Mouse (Mus musculus): Measurements from ENCODE around the gene Gpx4.

Gene Gpx4

GRCm38 (mm10) chr10:80076386-80076785 lies 29.4 kb downstream of the Gpx4 start:
- no peak for DNase-seq

GRCm38 (mm10) chr10:80077312-80077711 lies 30.3 kb downstream of the Gpx4 start:
- no peak for DNase-seq

DNA sequence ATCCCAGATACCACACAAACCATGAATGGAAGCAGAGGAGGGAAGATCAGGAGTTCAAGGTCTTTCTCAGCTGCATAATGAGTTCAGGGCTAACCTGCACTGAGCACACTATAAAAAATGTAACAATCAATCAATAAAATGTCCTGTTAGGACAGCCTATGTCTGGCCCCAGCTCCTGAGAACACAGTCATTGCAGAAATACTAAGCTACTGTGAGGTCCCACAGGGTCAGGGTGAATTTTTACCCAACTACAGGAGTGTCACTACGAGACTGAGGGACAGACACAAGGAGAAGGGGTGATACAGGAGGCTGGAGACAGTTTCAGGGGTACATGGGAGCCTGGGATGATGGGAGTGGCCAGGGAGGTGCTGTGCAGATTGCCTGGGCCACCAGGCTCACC lies 31.4 kb downstream of the Gpx4 start:
- DNase-seq = no peak

DNA sequence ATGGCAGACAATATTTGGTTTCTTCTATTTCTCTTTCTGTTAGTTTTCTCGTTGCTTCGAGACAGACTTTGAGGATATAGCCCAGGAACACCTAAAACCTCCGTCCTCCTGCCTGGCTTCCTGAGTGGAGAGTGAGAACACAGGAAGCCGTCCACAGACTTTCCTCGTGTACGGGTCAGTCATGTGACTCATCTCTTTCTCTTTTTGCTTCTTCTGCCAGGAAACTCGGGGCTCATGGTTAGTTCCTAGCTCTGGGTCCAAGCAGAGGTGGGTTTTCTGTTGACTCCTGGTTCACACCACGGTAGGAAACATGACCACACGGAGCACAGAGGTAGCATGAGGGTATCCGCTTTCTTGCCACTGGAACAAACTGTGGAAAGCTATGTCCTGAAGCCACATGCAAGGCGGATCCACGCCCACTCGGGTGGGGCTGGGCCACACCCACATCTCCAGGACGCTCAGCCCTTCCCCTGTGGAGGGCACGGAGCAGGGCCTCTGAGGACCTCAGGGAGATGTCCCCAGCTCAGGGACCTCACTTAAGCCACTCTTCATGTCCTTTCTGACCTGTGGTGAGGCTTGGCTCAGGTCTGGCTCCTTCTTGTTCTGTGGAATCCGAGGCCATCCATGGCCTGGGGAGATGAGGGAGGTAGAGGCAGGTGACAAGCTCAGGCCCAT lies 33.6 kb downstream of the Gpx4 start:
- no peak for DNase-seq

- DNase-seq = no peak
These were observed 34.1 kb downstream of the Gpx4 start for GRCm38 (mm10) chr10:80081075-80081474.

DNA sequence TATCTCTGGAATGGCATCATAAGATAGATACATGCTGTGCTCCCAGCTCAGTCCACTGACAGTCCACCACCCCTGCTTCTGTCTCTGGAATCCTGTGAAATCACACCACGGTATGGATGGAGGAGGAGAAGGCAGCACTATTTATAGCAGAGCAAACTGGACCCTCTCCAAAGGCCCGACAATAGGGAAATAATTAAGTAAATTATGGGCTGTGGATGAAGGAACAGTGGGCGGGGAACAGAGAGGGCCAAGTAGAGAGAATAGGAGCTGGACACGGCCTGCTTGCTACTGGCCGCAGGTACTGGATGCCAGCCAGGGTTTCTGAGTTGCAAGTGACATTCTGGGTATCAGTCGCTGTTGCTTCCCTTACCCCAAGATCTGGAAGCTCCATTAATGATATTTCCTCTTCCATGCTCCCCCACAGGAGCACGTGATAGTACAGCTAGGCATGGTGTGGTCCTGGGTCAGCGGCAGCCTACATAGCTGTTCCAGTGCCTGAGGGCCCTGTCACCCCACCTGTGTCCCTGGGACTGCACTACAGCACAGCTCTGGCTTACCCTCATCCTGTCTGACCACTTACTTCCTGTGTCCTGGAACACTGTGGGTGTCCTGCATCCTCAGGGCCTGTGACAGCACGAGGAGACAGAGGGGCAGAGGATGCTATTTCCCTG lies 38.0 kb downstream of the Gpx4 start:
- DNase-seq = peak; percentile 71

GRCm38 (mm10) chr10:80086847-80087246 lies 39.9 kb downstream of the Gpx4 start:
- DNase-seq = no peak

GRCm38 (mm10) chr10:80087483-80087882 lies 40.5 kb downstream of the Gpx4 start:
- DNase-seq = no peak

DNA sequence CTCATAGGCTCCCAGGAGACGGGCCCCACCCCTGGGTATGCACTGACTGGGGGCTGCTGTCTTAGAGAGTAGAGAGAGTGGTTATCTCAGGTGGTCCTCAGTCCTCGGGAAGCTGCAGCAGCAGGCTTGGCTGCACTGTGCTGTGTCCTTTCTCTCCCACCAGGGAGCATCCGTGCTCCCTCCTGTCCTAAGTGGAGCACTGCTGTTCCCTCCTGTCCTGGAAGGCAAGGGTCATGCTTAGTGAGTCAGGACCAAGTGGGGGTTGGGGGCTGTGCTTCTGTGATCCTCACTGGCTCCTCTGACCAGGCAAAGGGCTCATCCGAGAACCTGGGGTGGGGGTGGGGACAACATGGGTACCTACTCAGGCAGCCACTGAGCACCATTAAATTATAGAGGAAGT lies 42.2 kb downstream of the Gpx4 start:
- DNase-seq = peak; percentile 47

DNA sequence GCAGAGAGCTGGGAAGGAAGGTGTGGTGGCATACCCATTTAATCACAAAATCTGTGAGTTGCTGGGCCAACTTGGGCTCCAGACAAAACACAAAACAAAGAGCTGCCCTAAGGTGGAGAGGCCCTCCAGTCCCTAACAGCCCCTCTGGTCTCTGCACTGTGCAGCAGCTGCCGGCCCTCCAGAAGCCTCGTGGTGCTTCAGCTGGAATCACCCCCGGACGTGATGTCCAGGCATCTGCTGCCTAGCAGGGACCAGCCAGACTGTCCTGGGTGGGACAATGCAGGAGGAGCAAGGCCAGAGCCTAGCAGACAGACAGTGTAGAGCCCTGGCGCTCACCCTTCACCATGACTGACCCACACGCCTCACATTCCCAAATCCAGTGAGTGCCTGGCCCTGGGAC lies 44.6 kb downstream of the Gpx4 start:
- DNase-seq = no peak

- DNase-seq = no peak
These were observed 45.7 kb downstream of the Gpx4 start for GRCm38 (mm10) chr10:80092690-80093089.

- no peak for DNase-seq
These were observed 47.1 kb downstream of the Gpx4 start for GRCm38 (mm10) chr10:80094085-80094484.

GRCm38 (mm10) chr10:80094684-80095083 lies 47.7 kb downstream of the Gpx4 start:
- peak; percentile 67 for DNase-seq

GRCm38 (mm10) chr10:80095547-80095946 lies 48.6 kb downstream of the Gpx4 start:
- peak; percentile 49 for DNase-seq

DNA sequence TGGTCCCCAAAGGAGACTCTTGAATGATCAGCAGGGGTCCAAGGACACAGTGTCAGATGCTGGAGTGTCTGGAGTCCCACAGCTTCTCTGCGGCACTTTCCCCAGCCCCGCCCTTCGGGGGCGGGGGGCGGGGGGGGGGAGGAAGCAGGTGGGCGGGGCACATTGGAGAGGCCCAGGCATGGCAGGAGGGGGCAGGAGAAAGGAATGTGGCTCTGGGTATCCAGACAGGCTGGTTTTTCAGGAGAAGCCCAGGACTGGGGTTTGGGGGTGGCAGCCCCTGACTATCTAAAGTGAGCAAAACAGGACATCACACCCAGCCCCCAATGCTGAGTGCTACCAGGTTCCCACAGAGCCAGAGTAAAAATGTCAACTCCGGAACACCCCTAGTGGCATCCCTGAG lies 50.3 kb downstream of the Gpx4 start:
- DNase-seq = peak; percentile 48

DNA sequence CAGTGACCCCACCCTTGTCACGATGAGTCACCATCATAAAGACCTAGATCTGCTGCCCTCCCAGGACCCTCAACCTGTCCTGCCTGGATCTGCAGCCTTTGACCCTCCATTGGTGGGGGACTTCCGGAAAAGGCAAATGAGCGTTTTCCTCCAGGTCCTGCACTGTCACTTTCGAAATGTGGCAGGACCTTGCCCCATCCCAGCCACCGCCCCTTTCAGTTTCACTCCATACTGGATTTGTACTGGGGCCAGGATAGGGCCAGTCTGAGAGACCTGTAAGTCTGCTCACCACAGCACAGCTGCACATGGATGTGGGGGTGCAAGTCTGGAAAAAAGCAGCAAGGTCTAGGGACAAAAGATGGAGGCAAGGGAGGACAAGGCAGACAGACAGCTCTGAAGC lies 51.7 kb downstream of the Gpx4 start:
- DNase-seq = peak; percentile 32

DNA sequence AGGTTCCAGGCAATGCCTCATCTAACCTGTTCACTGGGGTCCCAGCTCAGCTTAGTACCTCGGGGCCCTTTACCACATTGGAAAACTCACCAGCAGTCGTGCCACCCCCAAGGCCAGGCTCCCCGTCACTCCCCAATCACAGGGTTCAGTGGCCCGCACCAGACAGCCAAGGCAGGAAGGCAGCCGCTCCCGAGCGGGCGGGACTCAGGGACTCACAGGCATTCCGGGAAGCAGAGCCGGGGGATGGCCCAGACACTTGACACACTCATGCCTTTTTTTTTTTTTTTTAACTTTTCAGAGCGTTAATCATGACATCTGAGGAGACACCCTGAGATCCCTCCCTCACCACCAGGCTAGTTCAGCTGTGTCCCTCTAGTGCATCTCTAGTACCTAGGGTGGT lies 54.0 kb downstream of the Gpx4 start:
- peak; percentile 63 for DNase-seq

DNA sequence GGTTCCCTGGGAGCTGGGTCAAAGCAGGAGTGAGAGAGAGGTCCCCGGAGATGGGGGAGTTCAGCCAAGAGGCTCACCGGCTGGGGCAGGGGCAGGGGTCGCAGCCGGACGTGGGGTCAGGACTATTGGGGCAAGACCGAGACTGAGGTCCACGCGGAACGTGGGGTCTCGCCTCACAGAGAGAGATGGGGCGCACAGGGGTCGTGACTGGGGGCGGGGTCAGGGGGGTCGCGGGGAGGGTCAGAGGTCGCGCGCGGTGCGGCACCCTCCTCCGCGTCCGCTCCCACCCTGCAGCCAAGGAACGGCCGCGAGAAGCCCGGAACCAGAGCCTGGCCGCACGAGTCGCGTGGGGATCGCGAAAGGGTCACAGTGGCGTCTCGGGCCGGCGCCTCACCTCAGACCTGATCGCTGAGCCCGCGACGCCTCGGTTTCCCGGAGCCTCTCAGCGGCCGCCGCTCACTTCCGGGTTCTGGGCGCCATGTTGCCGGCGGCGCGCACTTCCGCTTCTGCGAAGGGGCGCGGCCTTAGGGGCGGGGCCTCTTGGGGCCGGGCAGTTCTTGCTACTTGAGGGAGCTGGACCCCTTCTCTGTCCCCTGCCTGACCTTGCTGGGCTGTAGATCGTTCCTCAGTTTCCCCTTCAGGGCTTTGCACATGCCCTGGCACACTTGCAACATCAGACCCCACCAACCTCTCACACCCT lies 55.4 kb downstream of the Gpx4 start:
- peak; percentile 93 for DNase-seq

- no peak for DNase-seq
These were observed 56.1 kb downstream of the Gpx4 start for GRCm38 (mm10) chr10:80103032-80103431.

- no peak for DNase-seq
These were observed 57.2 kb downstream of the Gpx4 start for GRCm38 (mm10) chr10:80104181-80104580.

GRCm38 (mm10) chr10:80105460-80105859 lies 58.5 kb downstream of the Gpx4 start, which contains the start of gene Sbno2:
TSS of gene Sbno2 (minus strand) at chr10:80105571.
- no peak for DNase-seq

DNA sequence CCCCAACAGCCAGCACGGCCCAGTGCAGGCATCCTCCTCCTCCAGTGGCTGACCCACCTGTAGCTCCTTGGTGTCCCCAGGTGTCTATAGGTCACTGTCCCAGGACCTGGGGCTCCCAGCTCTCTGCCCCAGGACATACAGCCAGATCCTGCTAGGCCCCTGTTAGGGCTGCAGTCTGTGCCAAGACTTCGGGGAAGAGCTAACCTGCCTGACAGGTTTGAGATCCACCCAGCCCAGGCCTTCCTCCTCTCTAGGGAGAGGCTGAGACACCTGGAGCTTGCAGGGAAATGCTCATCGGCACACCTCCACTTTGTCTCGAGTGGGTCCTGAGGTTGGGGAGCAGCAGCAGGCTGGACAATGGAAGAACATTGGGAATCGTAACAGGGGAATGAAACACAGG lies 59.0 kb downstream of the Gpx4 start:
- DNase-seq = no peak

Data from kidney, postnatal 14 days (tissue).